Comparison of ENCODE assay signal across 27 mouse cellular contexts in the genomic region with DNA sequence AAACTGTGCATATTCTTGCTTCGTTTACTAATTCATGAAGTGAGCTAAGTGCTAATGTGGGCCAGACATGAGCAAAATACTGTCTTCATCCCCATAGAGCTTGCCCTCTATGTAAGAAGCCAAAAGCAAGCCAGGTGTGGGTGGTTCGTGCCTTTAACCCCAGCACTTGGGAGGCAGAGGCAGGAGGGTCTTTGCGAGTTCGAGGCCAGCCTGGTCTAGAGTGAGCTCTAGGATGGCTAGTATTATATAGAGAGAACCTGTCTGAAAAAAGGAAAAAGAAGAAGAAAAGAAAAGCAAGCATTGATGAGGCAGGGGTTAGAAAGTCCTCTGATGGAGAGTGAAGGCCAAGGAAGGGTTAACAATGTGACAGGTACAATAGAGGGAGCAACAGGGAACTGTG.
"Had no signal": no experiment of that assay in that cellular context is flagged by ENCODE, and none has a peak within 500 bp of the region (broad histone marks: within the 10 kb centered on the region; RNA-seq: fewer than 3 reads in every experiment).

No protein-coding gene starts in this region.

- ATAC-seq: forebrain, embryonic 13.5 days; forebrain, embryonic 14.5 days; forebrain, embryonic 15.5 days; forebrain, embryonic 16.5 days; forebrain, postnatal 0 days had no signal

- H3K9me3 ChIP-seq: embryonic facial prominence, embryonic 10.5 days; embryonic facial prominence, embryonic 12.5 days; embryonic facial prominence, embryonic 13.5 days; embryonic facial prominence, embryonic 15.5 days; forebrain, embryonic 10.5 days; forebrain, embryonic 12.5 days; forebrain, embryonic 13.5 days; forebrain, embryonic 15.5 days had no signal

- H3K36me3 ChIP-seq: embryonic facial prominence, embryonic 10.5 days; embryonic facial prominence, embryonic 12.5 days; embryonic facial prominence, embryonic 13.5 days; embryonic facial prominence, embryonic 15.5 days; forebrain, embryonic 10.5 days; forebrain, embryonic 12.5 days; forebrain, embryonic 15.5 days had no signal

- DNase-seq: cerebellum, adult 2 months; cerebellum, adult 8-10 months; cerebellum, adult 9-10 months; cerebellum, adult 9-11 months; cerebellum, postnatal 10 days; cerebellum, postnatal 14 days; cerebellum, postnatal 25 days; cerebellum, postnatal 36 days; embryo, embryonic 11 days; forebrain, postnatal 0 days; gastrocnemius, adult 2 months; gastrocnemius, postnatal 10 days; gastrocnemius, postnatal 14 days; gastrocnemius, postnatal 25 days; gastrocnemius, postnatal 36 days; heart, adult 2 months had no signal

- H3K27ac ChIP-seq: embryonic facial prominence, embryonic 10.5 days; embryonic facial prominence, embryonic 12.5 days; embryonic facial prominence, embryonic 13.5 days; embryonic facial prominence, embryonic 15.5 days; forebrain, embryonic 10.5 days; forebrain, embryonic 12.5 days; forebrain, embryonic 13.5 days; forebrain, embryonic 15.5 days; gastrocnemius, adult 2 months; heart, adult 2 months had no signal

- H3K9ac ChIP-seq: embryonic facial prominence, embryonic 12.5 days; embryonic facial prominence, embryonic 13.5 days; embryonic facial prominence, embryonic 15.5 days; forebrain, embryonic 12.5 days; forebrain, embryonic 13.5 days; forebrain, embryonic 15.5 days; forebrain, postnatal 0 days had no signal

- H3K4me1 ChIP-seq: embryonic facial prominence, embryonic 10.5 days; embryonic facial prominence, embryonic 12.5 days; embryonic facial prominence, embryonic 13.5 days; embryonic facial prominence, embryonic 15.5 days; forebrain, embryonic 12.5 days; forebrain, embryonic 13.5 days; forebrain, embryonic 15.5 days had no signal

- H3K27me3 ChIP-seq: embryonic facial prominence, embryonic 12.5 days; embryonic facial prominence, embryonic 13.5 days; embryonic facial prominence, embryonic 15.5 days; forebrain, embryonic 13.5 days; forebrain, embryonic 15.5 days had no signal

- H3K4me2 ChIP-seq: embryonic facial prominence, embryonic 12.5 days; embryonic facial prominence, embryonic 13.5 days; embryonic facial prominence, embryonic 15.5 days; forebrain, embryonic 12.5 days; forebrain, embryonic 13.5 days; forebrain, embryonic 15.5 days had no signal

- H3K4me3 ChIP-seq: embryonic facial prominence, embryonic 10.5 days; embryonic facial prominence, embryonic 12.5 days; embryonic facial prominence, embryonic 13.5 days; embryonic facial prominence, embryonic 15.5 days; erythroblast, embryonic 14.5 days; forebrain, embryonic 10.5 days; forebrain, embryonic 12.5 days; forebrain, embryonic 13.5 days; forebrain, embryonic 15.5 days; gastrocnemius, adult 2 months; heart, adult 2 months had no signal
